Mouse (Mus musculus) limb, embryonic 11.5 days (tissue): Measurements from ENCODE around the gene Bgn. TPM values are rescaled to one million over a fixed set of nuclear protein-coding genes. Genes with fewer than 3 reads are reported as not detected.

Experiments used
- ATAC-seq: fragments of 200-750 bp; cut with Nextera tagmentation; 2 replicates; pipeline ENCODE4 v1.8.0; 2017; ENCODE audit warnings: low read depth; ENCODE audit not compliant: insufficient number of reproducible peaks, low FRiP score, low TSS enrichment
- DNase-seq: peaks from one replicate; pipeline ENCODE4 v3.0.0-alpha.2; 2015; ENCODE audit warnings: low spot score
- H3K27ac ChIP-seq: fragments of 300-500 bp; sonication (generic); replicated peaks from 2 replicates; pipeline ENCODE4 v1.5.1; 2014; ENCODE audit warnings: low read depth, mild to moderate bottlenecking, low read length
- H3K27me3 ChIP-seq: fragments of 300-500 bp; sonication (generic); 2 replicates; pipeline ENCODE4 v1.6.1; 2014; ENCODE audit warnings: mild to moderate bottlenecking, low read length, mixed read lengths; ENCODE audit not compliant: control insufficient read depth, insufficient read depth
- H3K36me3 ChIP-seq: fragments of 300-500 bp; sonication (generic); 2 replicates; pipeline ENCODE4 v1.6.1; 2014; ENCODE audit warnings: mild to moderate bottlenecking, low read length, moderate library complexity, mixed read lengths; ENCODE audit not compliant: control insufficient read depth, insufficient read depth
- H3K4me1 ChIP-seq: fragments of 300-500 bp; sonication (generic); 2 replicates; pipeline ENCODE4 v1.6.1; 2014; ENCODE audit warnings: low read length, mixed read lengths; ENCODE audit not compliant: control insufficient read depth, insufficient read depth
- H3K4me2 ChIP-seq: fragments of 300-500 bp; sonication (generic); 2 replicates; pipeline ENCODE4 v1.6.1; 2014; ENCODE audit warnings: low read depth, mild to moderate bottlenecking, moderate library complexity; ENCODE audit not compliant: severe bottlenecking
- H3K4me3 ChIP-seq: fragments of 300-500 bp; sonication (generic); 2 replicates; pipeline ENCODE4 v1.5.1; 2014; ENCODE audit warnings: low read depth, low read length
- H3K9ac ChIP-seq: fragments of 300-500 bp; sonication (generic); 2 replicates; pipeline ENCODE4 v1.6.1; 2014; ENCODE audit warnings: mild to moderate bottlenecking, low read length
- H3K9me3 ChIP-seq: fragments of 300-500 bp; sonication (generic); 2 replicates; pipeline ENCODE4 v1.6.1; 2016; ENCODE audit warnings: low read length; ENCODE audit not compliant: control insufficient read depth
- WGBS: fragments of 180-500 bp; shearing (Covaris S2); extraction: QIAGEN DNeasy Blood & Tissue Kit; methylation state at CpG from one replicate; pipeline ENCODE4 v1.1.7; 2014; 5-methylcytosine and 5-hydroxymethylcytosine counted together
- polyA plus RNA-seq: library from polyadenylated mRNA; unstranded; fragments of >200 nt; fragmentation: Nextera tagmentation; extraction: Ambion mirVana; gene quantifications from 2 replicates; pipeline ENCODE4 v1.2.1, GENCODE M21; 2014

The Bgn gene
- polyA plus RNA-seq, 1 experiment from 2014 or later: 22.0 TPM

- no peak overlapping the region for H3K9ac ChIP-seq
- no peak overlapping the region for H3K4me2 ChIP-seq
- H3K4me1 ChIP-seq: no peaks in the 10 kb centered on the region
- no peak overlapping the region for H3K27ac ChIP-seq
- H3K9me3 ChIP-seq: no peaks in the 10 kb centered on the region
- H3K36me3 ChIP-seq: no peaks in the 10 kb centered on the region
- H3K27me3 ChIP-seq: 0 out of 2 replicates have a peak, but pooled peaks cover 3% of the 10 kb centered on the region
- no peak overlapping the region for H3K4me3 ChIP-seq
- WGBS: 80% methylated on average over 8 of the region's 9 CpGs
- no peak for DNase-seq
- ATAC-seq: no peak
Observed at GRCm38 (mm10) chrX:73524318-73525222, 41.2 kb downstream of the Bgn start.

- ATAC-seq (no peak), DNase-seq (no peak)
- Histone ChIP-seq H3K9me3 (no peaks in the 10 kb centered on the region), H3K27me3 (0 out of 2 replicates have a peak, but pooled peaks cover 3% of the 10 kb centered on the region), H3K27ac (no peak overlapping the region), H3K4me3 (no peak overlapping the region), H3K4me2 (no peak overlapping the region), H3K4me1 (no peaks in the 10 kb centered on the region), H3K9ac (no peak overlapping the region), H3K36me3 (no peaks in the 10 kb centered on the region)
- WGBS: 82% methylated on average over 9 of the region's 9 CpGs
Observed at GRCm38 (mm10) chrX:73525223-73526140, 42.1 kb downstream of the Bgn start.

GRCm38 (mm10) chrX:73526410-73526887, 43.0 kb downstream of the Bgn start:
- Histone ChIP-seq H3K27me3 (0 out of 2 replicates have a peak, but pooled peaks cover 3% of the 10 kb centered on the region), H3K4me2 (no peak overlapping the region), H3K9me3 (no peaks in the 10 kb centered on the region), H3K9ac (no peak overlapping the region), H3K36me3 (no peaks in the 10 kb centered on the region), H3K27ac (no peak overlapping the region), H3K4me1 (no peaks in the 10 kb centered on the region), H3K4me3 (no peak overlapping the region)
- DNase-seq (no peak), ATAC-seq (no peak)
- 47% methylated on average over 3 of the region's 3 CpGs for WGBS

GRCm38 (mm10) chrX:73537875-73538274, 54.5 kb downstream of the Bgn start:
- H3K9ac ChIP-seq: no peak overlapping the region
- no peaks in the 10 kb centered on the region for H3K4me1 ChIP-seq
- H3K36me3 ChIP-seq: no peaks in the 10 kb centered on the region
- no peak for DNase-seq
- H3K4me2 ChIP-seq: no peak overlapping the region
- H3K9me3 ChIP-seq: no peaks in the 10 kb centered on the region
- H3K27me3 ChIP-seq: no peaks in the 10 kb centered on the region; the same call in 1 of the 2 replicates
- no peak overlapping the region for H3K27ac ChIP-seq
- H3K4me3 ChIP-seq: no peak overlapping the region
- no peak for ATAC-seq
- WGBS: 84% methylated on average over 7 of the region's 7 CpGs

- Histone ChIP-seq H3K27ac (no peak overlapping the region), H3K9ac (no peak overlapping the region), H3K36me3 (no peaks in the 10 kb centered on the region), H3K9me3 (no peaks in the 10 kb centered on the region), H3K4me1 (no peaks in the 10 kb centered on the region), H3K4me2 (no peak overlapping the region), H3K27me3 (0 out of 2 replicates have a peak, but pooled peaks cover 3% of the 10 kb centered on the region), H3K4me3 (no peak overlapping the region)
- WGBS: 59% methylated on average over 3 of the region's 3 CpGs
- DNase-seq (no peak), ATAC-seq (no peak)
Observed at GRCm38 (mm10) chrX:73543340-73543739, 59.9 kb downstream of the Bgn start.

Other genes with a start within 250 kb of the Bgn start
- not detected in 2 replicates for gene Xlr4c, start 240.5 kb upstream of the Bgn start, polyA plus RNA-seq
- gene Xlr3c, start 218.2 kb upstream of the Bgn start, polyA plus RNA-seq: 0.12 and 0.17 TPM in 2 replicates
- gene Xlr5a, start 190.6 kb upstream of the Bgn start, polyA plus RNA-seq: not detected in 2 replicates
- not detected in 2 replicates for gene Xlr5c, start 190.6 kb upstream of the Bgn start, polyA plus RNA-seq
- not detected in 2 replicates for gene Gm45015, start 146.8 kb upstream of the Bgn start, polyA plus RNA-seq
- 21.6 and 24.9 TPM in 2 replicates for gene Zfp275, start 141.0 kb upstream of the Bgn start, polyA plus RNA-seq
- not detected in 2 replicates for gene Gm18336, start 84.9 kb upstream of the Bgn start, polyA plus RNA-seq
- gene Zfp92, start 72.5 kb upstream of the Bgn start, polyA plus RNA-seq: 0.19 and 0.27 TPM in 2 replicates
- gene Trex2, start 48.3 kb upstream of the Bgn start, polyA plus RNA-seq: not detected in 2 replicates
- 95.0 and 99.5 TPM in 2 replicates for gene Haus7, start 24.6 kb upstream of the Bgn start, polyA plus RNA-seq
- 0.04 and 0.11 TPM in 2 replicates for gene Atp2b3, start 19.5 kb downstream of the Bgn start, polyA plus RNA-seq
- gene Dusp9, start 155.8 kb downstream of the Bgn start, polyA plus RNA-seq: 22.0 and 28.4 TPM in 2 replicates
- 12.3 and 13.1 TPM in 2 replicates for gene Pnck, start 176.5 kb downstream of the Bgn start, polyA plus RNA-seq
- gene Slc6a8, start 189.5 kb downstream of the Bgn start, polyA plus RNA-seq: 7.7 and 8.3 TPM in 2 replicates
- gene Bcap31, start 232.6 kb downstream of the Bgn start, polyA plus RNA-seq: 162 and 164 TPM in 2 replicates
- 8.5 and 10.0 TPM in 2 replicates for gene Abcd1, start 233.0 kb downstream of the Bgn start, polyA plus RNA-seq